Mouse (Mus musculus) heart, embryonic 11.5 days (tissue): Measurements from ENCODE around the gene Ikzf2. TPM values are rescaled to one million over a fixed set of nuclear protein-coding genes. Genes with fewer than 3 reads are reported as not detected.

Experiments
- ATAC-seq: fragments of 200-750 bp; cut with Nextera tagmentation; replicated peaks from 2 replicates; pipeline ENCODE4 v1.8.0; 2017; ENCODE audit warnings: moderate library complexity; ENCODE audit not compliant: insufficient number of reproducible peaks, low FRiP score, low TSS enrichment
- H3K27ac ChIP-seq: fragments of 300-500 bp; sonication (generic); 2 replicates; pipeline ENCODE4 v1.5.1; 2014; ENCODE audit warnings: mild to moderate bottlenecking, low read depth, low read length
- H3K27me3 ChIP-seq: fragments of 300-500 bp; sonication (generic); 2 replicates; pipeline ENCODE4 v1.6.1; 2014; ENCODE audit warnings: mild to moderate bottlenecking, low read length, mixed read lengths; ENCODE audit not compliant: control insufficient read depth, insufficient read depth
- H3K36me3 ChIP-seq: fragments of 300-500 bp; sonication (generic); 2 replicates; pipeline ENCODE4 v1.6.1; 2014; ENCODE audit warnings: mild to moderate bottlenecking, low read length, moderate library complexity, mixed read lengths; ENCODE audit not compliant: control insufficient read depth, insufficient read depth
- H3K4me1 ChIP-seq: fragments of 300-500 bp; sonication (generic); 2 replicates; pipeline ENCODE4 v1.6.1; 2014; ENCODE audit warnings: low read length; ENCODE audit not compliant: control insufficient read depth, insufficient read depth
- H3K4me2 ChIP-seq: fragments of 300-500 bp; sonication (generic); 2 replicates; pipeline ENCODE4 v1.6.1; 2014; ENCODE audit warnings: mild to moderate bottlenecking, moderate library complexity
- H3K4me3 ChIP-seq: fragments of 300-500 bp; sonication (generic); 2 replicates; pipeline ENCODE4 v1.5.1; 2014; ENCODE audit warnings: low read depth, low read length
- H3K9ac ChIP-seq: fragments of 300-500 bp; sonication (generic); 2 replicates; pipeline ENCODE4 v1.6.1; 2014; ENCODE audit warnings: mild to moderate bottlenecking, low read depth, low read length, moderate library complexity
- H3K9me3 ChIP-seq: fragments of 300-500 bp; sonication (generic); replicated peaks from 2 replicates; pipeline ENCODE4 v1.6.1; 2016; ENCODE audit warnings: low read length; ENCODE audit not compliant: control insufficient read depth
- WGBS: fragments of 180-500 bp; shearing (Covaris S2); extraction: QIAGEN DNeasy Blood & Tissue Kit; methylation state at CpG from one replicate; pipeline ENCODE4 v1.1.7; 2014; ENCODE audit not compliant: insufficient replicate concordance; 5-methylcytosine and 5-hydroxymethylcytosine counted together
- polyA plus RNA-seq: library from polyadenylated mRNA; unstranded; fragments of >200 nt; fragmentation: Nextera tagmentation; extraction: Ambion mirVana; gene quantifications from 2 replicates; pipeline ENCODE4 v1.2.1, GENCODE M21; 2014

Gene Ikzf2
- polyA plus RNA-seq = 3.1 and 3.5 TPM in 2 replicates

GRCm38 (mm10) chr1:69687076-69687991 is at the start of gene Ikzf2:
TSS of gene Ikzf2 (minus strand) at chr1:69687245.
- H3K9me3 ChIP-seq = no peaks in the 10 kb centered on the region
- WGBS = under 1% methylated on average over 70 of the region's 105 CpGs
- peak within 1 kb of the TSS; percentile 85 for H3K9ac ChIP-seq
- ATAC-seq = peak; percentile 89
- H3K27ac ChIP-seq = peak within 1 kb of the TSS; percentile 90
- H3K4me3 ChIP-seq = peak within 1 kb of the TSS; percentile 78
- H3K4me1 ChIP-seq = 0 out of 2 replicates have a peak, but pooled peaks cover 2% of the 10 kb centered on the region
- H3K36me3 ChIP-seq = no peaks in the 10 kb centered on the region
- H3K27me3 ChIP-seq = no peaks in the 10 kb centered on the region
- H3K4me2 ChIP-seq = peak within 1 kb of the TSS; percentile 84

DNA sequence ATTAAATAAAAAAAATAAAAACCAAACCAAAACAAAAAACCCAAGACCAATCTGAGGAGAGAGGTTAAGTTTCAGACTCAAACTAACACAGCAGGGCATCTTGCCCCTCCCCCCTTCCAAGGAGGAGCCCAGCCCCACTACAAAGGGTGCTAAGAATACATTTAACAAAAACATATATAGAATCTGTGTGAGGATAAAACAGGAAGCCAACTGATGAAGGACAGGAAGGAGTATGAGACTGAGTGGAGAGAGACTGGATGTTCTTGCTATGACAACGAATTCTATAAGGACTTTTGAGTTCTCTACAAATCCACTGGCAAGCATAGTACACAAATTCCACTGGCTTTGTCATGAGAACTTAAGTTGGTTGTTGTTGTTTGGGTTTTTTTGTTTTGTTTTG is 42.7 kb upstream of the Ikzf2 start:
- no peak overlapping the region for H3K4me2 ChIP-seq
- no peak overlapping the region for H3K27ac ChIP-seq
- H3K27me3 ChIP-seq = no peaks in the 10 kb centered on the region
- H3K9me3 ChIP-seq = no peaks in the 10 kb centered on the region
- H3K36me3 ChIP-seq = no peaks in the 10 kb centered on the region
- ATAC-seq = no peak
- no peak overlapping the region for H3K4me3 ChIP-seq
- no peaks in the 10 kb centered on the region for H3K4me1 ChIP-seq
- no peak overlapping the region for H3K9ac ChIP-seq
- WGBS = 41% methylated on average over 1 of the region's 1 CpGs

DNA sequence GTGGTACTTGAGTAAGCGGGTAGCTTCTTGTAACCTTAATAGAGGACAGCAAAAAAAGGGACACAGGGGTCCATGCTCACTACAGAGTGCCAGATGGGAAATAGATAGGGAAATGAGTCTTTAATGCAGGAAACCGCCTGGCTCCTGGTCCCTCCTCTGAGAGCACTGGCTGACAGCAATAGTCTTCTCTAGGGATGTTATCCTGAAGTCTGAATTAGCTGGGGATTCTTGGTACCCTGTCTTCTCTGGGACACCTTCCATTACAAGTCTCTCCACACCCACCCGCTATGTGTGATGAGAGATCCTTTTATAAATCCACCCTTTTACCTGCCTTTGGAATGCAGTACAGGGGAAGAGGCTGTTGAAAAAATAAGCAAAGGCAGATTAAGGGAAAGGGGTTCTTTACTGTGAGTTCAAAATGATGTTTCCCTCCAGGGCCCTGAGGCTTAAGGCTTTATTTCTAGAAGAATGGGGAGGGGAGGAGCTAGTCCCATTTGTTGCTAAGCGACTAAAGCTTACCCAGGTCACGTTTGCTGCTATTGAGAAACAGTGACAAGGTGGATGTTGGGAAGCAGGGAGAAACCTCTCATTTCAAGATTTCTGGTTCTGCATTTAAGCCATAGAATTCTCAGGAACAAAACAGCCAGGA is 42.1 kb upstream of the Ikzf2 start:
- 36% methylated on average over 5 of the region's 5 CpGs for WGBS
- ATAC-seq = no peak
- H3K27ac ChIP-seq = no peak overlapping the region

DNA sequence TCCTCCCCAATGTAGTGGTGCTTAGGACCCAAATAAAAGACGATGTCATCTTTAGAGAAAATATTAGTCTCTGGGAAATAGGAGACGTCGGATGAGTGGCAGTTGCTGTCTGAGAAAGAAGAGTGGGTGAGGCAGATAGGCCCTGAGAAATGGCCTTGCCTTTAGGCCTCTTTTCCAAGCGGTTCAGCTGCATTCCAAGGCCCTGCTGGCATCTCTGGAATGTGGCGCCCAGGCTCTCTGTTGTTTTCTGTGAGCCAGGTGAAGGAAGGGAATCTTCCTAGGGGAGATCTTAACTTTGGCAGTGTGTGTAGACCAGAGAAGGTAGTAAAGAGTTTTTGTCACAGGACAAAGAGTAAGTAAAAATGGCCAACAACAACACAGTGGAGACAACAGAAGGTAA is 40.9 kb upstream of the Ikzf2 start:
- no peak overlapping the region for H3K4me3 ChIP-seq
- no peak overlapping the region for H3K27ac ChIP-seq
- ATAC-seq = no peak
- no peak overlapping the region for H3K4me2 ChIP-seq
- WGBS = 30% methylated on average over 5 of the region's 5 CpGs
- no peak overlapping the region for H3K9ac ChIP-seq
- no peaks in the 10 kb centered on the region for H3K36me3 ChIP-seq
- H3K4me1 ChIP-seq = no peaks in the 10 kb centered on the region
- no peaks in the 10 kb centered on the region for H3K27me3 ChIP-seq
- H3K9me3 ChIP-seq = 0 out of 2 replicates have a peak, but pooled peaks cover 2% of the 10 kb centered on the region

More for the DNA sequence above, 42.1 kb upstream of the Ikzf2 start:
- H3K9ac ChIP-seq = no peak overlapping the region
- H3K9me3 ChIP-seq = 0 out of 2 replicates have a peak, but pooled peaks cover 2% of the 10 kb centered on the region
- no peaks in the 10 kb centered on the region for H3K36me3 ChIP-seq
- no peak overlapping the region for H3K4me2 ChIP-seq
- H3K27me3 ChIP-seq = no peaks in the 10 kb centered on the region
- H3K4me1 ChIP-seq = no peaks in the 10 kb centered on the region
- no peak overlapping the region for H3K4me3 ChIP-seq

GRCm38 (mm10) chr1:69717107-69717506 is 30.1 kb upstream of the Ikzf2 start:
- Histone ChIP-seq H3K27ac (no peak overlapping the region), H3K4me2 (no peak overlapping the region), H3K4me1 (no peaks in the 10 kb centered on the region), H3K9me3 (no peaks in the 10 kb centered on the region), H3K4me3 (no peak overlapping the region), H3K9ac (no peak overlapping the region), H3K36me3 (no peaks in the 10 kb centered on the region), H3K27me3 (no peaks in the 10 kb centered on the region)
- 69% methylated on average over 3 of the region's 3 CpGs for WGBS
- ATAC-seq = no peak

DNA sequence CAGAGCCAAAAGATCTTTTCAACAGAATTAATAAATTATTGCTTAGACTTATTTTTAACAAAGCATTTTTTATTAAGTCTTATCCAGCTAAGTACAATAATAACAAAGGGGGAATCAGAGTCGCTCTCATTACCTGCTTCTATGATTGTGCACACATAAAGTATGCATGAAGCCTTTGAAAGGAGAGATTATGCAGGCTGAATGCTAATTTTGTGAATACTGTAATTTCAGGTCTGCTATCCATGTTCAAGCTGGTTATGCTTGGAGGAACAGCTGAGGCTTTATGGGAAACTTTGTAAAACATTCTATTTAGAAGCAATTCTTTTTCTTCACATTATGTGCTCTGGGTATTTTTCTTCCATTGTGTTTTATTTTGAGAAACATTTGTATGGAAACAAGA is 21.5 kb upstream of the Ikzf2 start:
- Histone ChIP-seq H3K9me3 (no peaks in the 10 kb centered on the region), H3K36me3 (no peaks in the 10 kb centered on the region), H3K4me1 (no peaks in the 10 kb centered on the region), H3K4me3 (no peak overlapping the region), H3K9ac (no peak overlapping the region), H3K4me2 (no peak overlapping the region), H3K27me3 (no peaks in the 10 kb centered on the region), H3K27ac (no peak overlapping the region)
- no peak for ATAC-seq
- 84% methylated on average over 1 of the region's 1 CpGs for WGBS

DNA sequence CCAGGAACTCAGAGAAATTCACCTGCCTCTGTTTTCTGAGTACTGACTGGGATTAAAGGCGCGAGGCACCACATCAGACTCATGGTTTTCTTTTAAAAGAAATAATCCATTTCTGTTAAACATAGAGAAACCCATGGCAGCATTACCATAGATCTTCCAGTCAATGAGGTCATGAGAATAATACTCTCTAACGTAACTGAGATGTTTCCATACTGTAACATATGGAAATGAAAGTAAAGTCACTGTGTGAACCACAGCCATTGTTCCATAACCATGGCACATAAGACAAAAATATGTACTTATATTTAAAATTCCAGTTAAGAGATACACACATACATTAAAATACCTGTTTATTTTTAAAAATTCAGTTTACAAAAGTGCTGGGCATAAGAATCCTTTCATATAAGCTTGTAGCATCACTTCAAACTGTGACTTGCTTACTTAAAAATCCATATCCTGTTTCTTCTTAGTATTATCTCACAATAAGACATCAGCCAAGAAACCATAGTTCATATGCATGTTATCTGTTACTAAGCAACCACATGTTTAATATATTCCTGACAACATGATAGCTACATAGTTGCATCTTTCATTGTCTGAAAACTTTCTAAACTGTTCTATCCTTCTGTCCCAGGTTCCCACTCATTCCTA is 16.6 kb upstream of the Ikzf2 start:
- no peak overlapping the region for H3K27ac ChIP-seq
- H3K9ac ChIP-seq = no peak overlapping the region
- no peak for ATAC-seq
- H3K4me1 ChIP-seq = no peaks in the 10 kb centered on the region
- H3K36me3 ChIP-seq = no peaks in the 10 kb centered on the region
- WGBS = 92% methylated on average over 3 of the region's 3 CpGs
- H3K9me3 ChIP-seq = no peaks in the 10 kb centered on the region
- H3K4me2 ChIP-seq = no peak overlapping the region
- H3K27me3 ChIP-seq = no peaks in the 10 kb centered on the region
- no peak overlapping the region for H3K4me3 ChIP-seq

DNA sequence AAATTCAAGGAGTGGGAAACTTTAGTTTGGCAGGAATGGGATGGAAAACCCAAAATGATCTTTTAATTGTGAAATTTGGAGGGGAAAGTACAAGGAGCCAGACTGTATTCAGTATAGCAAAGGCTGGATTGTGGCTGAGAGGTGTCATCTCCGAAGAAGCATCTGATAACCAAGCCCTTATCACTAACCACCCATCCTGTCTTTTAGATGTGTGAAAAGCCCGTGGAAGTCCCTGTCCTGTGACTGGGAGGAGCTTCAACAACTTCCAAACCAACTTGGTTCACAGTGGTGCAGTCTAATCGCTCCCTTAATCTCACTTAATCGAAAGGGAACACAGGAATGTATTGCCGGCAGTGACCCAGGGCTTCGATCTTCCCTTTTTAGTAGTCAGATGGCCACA is 4.9 kb upstream of the Ikzf2 start:
- H3K4me2 ChIP-seq = no peak overlapping the region
- no peak for ATAC-seq
- no peaks in the 10 kb centered on the region for H3K36me3 ChIP-seq
- H3K4me1 ChIP-seq = no peaks in the 10 kb centered on the region
- no peak overlapping the region for H3K9ac ChIP-seq
- H3K4me3 ChIP-seq = no peak overlapping the region
- H3K27ac ChIP-seq = no peak overlapping the region
- H3K27me3 ChIP-seq = no peaks in the 10 kb centered on the region
- WGBS = 43% methylated on average over 6 of the region's 6 CpGs
- H3K9me3 ChIP-seq = no peaks in the 10 kb centered on the region
